Mouse (Mus musculus): Measurements from ENCODE around the gene Arhgap33. TPM values are rescaled to one million over a fixed set of nuclear protein-coding genes. Genes with fewer than 3 reads are reported as not detected.

Arhgap33 gene
- polyA plus RNA-seq, 1 experiment from 2014 or later = 148 TPM

GRCm38 (mm10) chr7:30553810-30554584 is 19.1 kb upstream of the Arhgap33 start:
- Histone ChIP-seq H3K4me1 (replicated peaks; ENCODE audit: control insufficient read depth, insufficient read depth, low read length) (peaks cover 29% of the 10 kb centered on the region), H3K27ac (ENCODE audit: low read length) (no peak overlapping the region), H3K9ac (replicated peaks; ENCODE audit: low read depth, low read length) (no peak overlapping the region), H3K27me3 (replicated peaks; ENCODE audit: control insufficient read depth, insufficient read depth, low read length) (no peaks in the 10 kb centered on the region), H3K4me2 (ENCODE audit: low read length) (peak overlapping the region; percentile 96; the same call in 1 of the 2 replicates), H3K9me3 (ENCODE audit: control insufficient read depth, low read length) (no peaks in the 10 kb centered on the region), H3K4me3 (replicated peaks; ENCODE audit: low read length) (no peak overlapping the region), H3K36me3 (ENCODE audit: control insufficient read depth, insufficient read depth) (0 out of 2 replicates have a peak, but pooled peaks cover 15% of the 10 kb centered on the region)
- WGBS = 85% methylated on average over 22 of the region's 22 CpGs
- ATAC-seq = no peak

- 1% methylated on average over 23 of the region's 23 CpGs for WGBS
- Histone ChIP-seq H3K4me2 (ENCODE audit: low read length) (peak overlapping the region; percentile 96), H3K9ac (replicated peaks; ENCODE audit: low read depth, low read length) (peak overlapping the region; percentile 59), H3K27me3 (replicated peaks; ENCODE audit: control insufficient read depth, insufficient read depth, low read length) (no peaks in the 10 kb centered on the region), H3K4me1 (replicated peaks; ENCODE audit: control insufficient read depth, insufficient read depth, low read length) (peaks cover 20% of the 10 kb centered on the region), H3K27ac (ENCODE audit: low read length) (peak overlapping the region; percentile 99), H3K4me3 (replicated peaks; ENCODE audit: low read length) (peak overlapping the region; percentile 75), H3K36me3 (ENCODE audit: control insufficient read depth, insufficient read depth) (peaks cover 19% of the 10 kb centered on the region; the same call in 1 of the 2 replicates), H3K9me3 (ENCODE audit: control insufficient read depth, low read length) (no peaks in the 10 kb centered on the region)
- ATAC-seq = no peak
Measured at GRCm38 (mm10) chr7:30553021-30553589, 18.2 kb upstream of the Arhgap33 start.

- Histone ChIP-seq H3K9ac (replicated peaks; ENCODE audit: low read depth, low read length) (peak within 1 kb of the TSS; percentile 74), H3K4me2 (ENCODE audit: low read length) (peak within 1 kb of the TSS; percentile 96), H3K27ac (ENCODE audit: low read length) (peak within 1 kb of the TSS; percentile 99), H3K27me3 (replicated peaks; ENCODE audit: control insufficient read depth, insufficient read depth, low read length) (no peaks in the 10 kb centered on the region), H3K9me3 (ENCODE audit: control insufficient read depth, low read length) (no peaks in the 10 kb centered on the region), H3K36me3 (ENCODE audit: control insufficient read depth, insufficient read depth) (peaks cover 16% of the 10 kb centered on the region; the same call in 1 of the 2 replicates), H3K4me3 (replicated peaks; ENCODE audit: low read length) (peak within 1 kb of the TSS; percentile 75), H3K4me1 (replicated peaks; ENCODE audit: control insufficient read depth, insufficient read depth, low read length) (peaks cover 16% of the 10 kb centered on the region)
- under 1% methylated on average over 44 of the region's 44 CpGs for WGBS
- peak; percentile 96 for ATAC-seq
Measured at GRCm38 (mm10) chr7:30552102-30553020, 17.5 kb upstream of the Arhgap33 start, which contains the start of the genes Hspb6 and Proser3. TSS of gene Hspb6 (plus strand) at chr7:30552178. TSS of gene Proser3 (minus strand) at chr7:30552299.

GRCm38 (mm10) chr7:30551445-30552101 is 16.7 kb upstream of the Arhgap33 start:
- Histone ChIP-seq H3K4me2 (ENCODE audit: low read length) (peak overlapping the region; percentile 48), H3K36me3 (ENCODE audit: control insufficient read depth, insufficient read depth) (peaks cover 11% of the 10 kb centered on the region; the same call in 1 of the 2 replicates), H3K27ac (ENCODE audit: low read length) (peak overlapping the region; percentile 99), H3K9ac (replicated peaks; ENCODE audit: low read depth, low read length) (peak overlapping the region; percentile 74), H3K9me3 (ENCODE audit: control insufficient read depth, low read length) (no peaks in the 10 kb centered on the region), H3K27me3 (replicated peaks; ENCODE audit: control insufficient read depth, insufficient read depth, low read length) (no peaks in the 10 kb centered on the region), H3K4me1 (replicated peaks; ENCODE audit: control insufficient read depth, insufficient read depth, low read length) (peaks cover 16% of the 10 kb centered on the region), H3K4me3 (replicated peaks; ENCODE audit: low read length) (peak overlapping the region; percentile 75)
- ATAC-seq = peak; percentile 70
- 3% methylated on average over 10 of the region's 10 CpGs for WGBS

GRCm38 (mm10) chr7:30550603-30551002 is 15.7 kb upstream of the Arhgap33 start:
- H3K4me3 ChIP-seq (replicated peaks; ENCODE audit: low read length) = no peak overlapping the region
- no peak overlapping the region for H3K4me2 ChIP-seq (ENCODE audit: low read length)
- peaks cover 9% of the 10 kb centered on the region for H3K36me3 ChIP-seq (ENCODE audit: control insufficient read depth, insufficient read depth)
- no peaks in the 10 kb centered on the region for H3K27me3 ChIP-seq (replicated peaks; ENCODE audit: control insufficient read depth, insufficient read depth, low read length)
- WGBS = 100% methylated on average over 1 of the region's 1 CpGs
- H3K4me1 ChIP-seq (replicated peaks; ENCODE audit: control insufficient read depth, insufficient read depth, low read length) = peaks cover 16% of the 10 kb centered on the region
- H3K9me3 ChIP-seq (ENCODE audit: control insufficient read depth, low read length) = no peaks in the 10 kb centered on the region
- H3K9ac ChIP-seq (replicated peaks; ENCODE audit: low read depth, low read length) = no peak overlapping the region
- ATAC-seq = no peak
- H3K27ac ChIP-seq (ENCODE audit: low read length) = no peak overlapping the region

GRCm38 (mm10) chr7:30549880-30550279 is 15.0 kb upstream of the Arhgap33 start:
- Histone ChIP-seq H3K27ac (ENCODE audit: low read length) (no peak overlapping the region), H3K27me3 (replicated peaks; ENCODE audit: control insufficient read depth, insufficient read depth, low read length) (no peaks in the 10 kb centered on the region), H3K4me3 (replicated peaks; ENCODE audit: low read length) (no peak overlapping the region), H3K9ac (replicated peaks; ENCODE audit: low read depth, low read length) (no peak overlapping the region), H3K4me2 (ENCODE audit: low read length) (no peak overlapping the region), H3K36me3 (ENCODE audit: control insufficient read depth, insufficient read depth) (peaks cover 7% of the 10 kb centered on the region), H3K4me1 (replicated peaks; ENCODE audit: control insufficient read depth, insufficient read depth, low read length) (peaks cover 16% of the 10 kb centered on the region), H3K9me3 (ENCODE audit: control insufficient read depth, low read length) (no peaks in the 10 kb centered on the region)
- ATAC-seq = no peak
- 94% methylated on average over 2 of the region's 2 CpGs for WGBS

- Histone ChIP-seq H3K9me3 (ENCODE audit: control insufficient read depth, low read length) (no peaks in the 10 kb centered on the region), H3K27ac (ENCODE audit: low read length) (no peak overlapping the region), H3K27me3 (replicated peaks; ENCODE audit: control insufficient read depth, insufficient read depth, low read length) (no peaks in the 10 kb centered on the region), H3K36me3 (ENCODE audit: control insufficient read depth, insufficient read depth) (peaks cover 12% of the 10 kb centered on the region), H3K9ac (replicated peaks; ENCODE audit: low read depth, low read length) (no peak overlapping the region), H3K4me1 (replicated peaks; ENCODE audit: control insufficient read depth, insufficient read depth, low read length) (no peaks in the 10 kb centered on the region), H3K4me2 (ENCODE audit: low read length) (no peak overlapping the region), H3K4me3 (replicated peaks; ENCODE audit: low read length) (no peak overlapping the region)
- ATAC-seq = no peak
- WGBS = 93% methylated on average over 2 of the region's 2 CpGs
Measured at GRCm38 (mm10) chr7:30544327-30544726, 9.5 kb upstream of the Arhgap33 start.

GRCm38 (mm10) chr7:30540572-30540971 is 5.7 kb upstream of the Arhgap33 start:
- ATAC-seq = no peak
- H3K27ac ChIP-seq (ENCODE audit: low read length) = no peak overlapping the region
- H3K9me3 ChIP-seq (ENCODE audit: control insufficient read depth, low read length) = no peaks in the 10 kb centered on the region
- H3K4me1 ChIP-seq (replicated peaks; ENCODE audit: control insufficient read depth, insufficient read depth, low read length) = peaks cover 5% of the 10 kb centered on the region
- WGBS = 93% methylated on average over 7 of the region's 7 CpGs
- no peak overlapping the region for H3K4me2 ChIP-seq (ENCODE audit: low read length)
- H3K36me3 ChIP-seq (ENCODE audit: control insufficient read depth, insufficient read depth) = peaks cover 11% of the 10 kb centered on the region
- no peak overlapping the region for H3K4me3 ChIP-seq (replicated peaks; ENCODE audit: low read length)
- no peaks in the 10 kb centered on the region for H3K27me3 ChIP-seq (replicated peaks; ENCODE audit: control insufficient read depth, insufficient read depth, low read length)
- H3K9ac ChIP-seq (replicated peaks; ENCODE audit: low read depth, low read length) = no peak overlapping the region
